11 mouse cellular contexts compared by ENCODE assay signal in genomic region chr4:105549744-105550440, GRCm38 (mm10).
DNase-seq lines count a peak whose midpoint lies in the region; ATAC-seq and TF ChIP-seq lines count a peak whose summit lies in the region.
"Had no signal": no experiment of that assay in that cellular context is flagged by ENCODE, and none has a peak within 500 bp of the region (broad histone marks: within the 10 kb centered on the region; RNA-seq: fewer than 3 reads in every experiment).

No protein-coding gene starts in this region.

- H3K4me3 ChIP-seq in heart, adult 2 months, result no peak overlapping the region
- H3K4me3 ChIP-seq in heart, embryonic 10.5 days, result no peak overlapping the region
- no peak overlapping the region for H3K4me3 ChIP-seq in midbrain, embryonic 10.5 days
- no peak overlapping the region for H3K4me3 ChIP-seq in midbrain, embryonic 15.5 days

- TF ChIP-seq POLR2A in heart, adult 2 months (IDR thresholded peaks at IDR 0.05; ENCODE audit: insufficient read depth, low read depth, low read length), result no peak

- peak in 1 of 2 experiments; percentile 23 for DNase-seq in heart, adult 2 months
- DNase-seq in heart, embryonic 10.5 days (ENCODE audit: low spot score), result no peak
- DNase-seq in midbrain, embryonic 10.5 days (ENCODE audit: low spot score), result peak; percentile 21
- peak; percentile 31 for DNase-seq in heart, postnatal 4 days
- DNase-seq in urinary bladder, adult 2 months (ENCODE audit: low spot score), result no peak
- no peak for DNase-seq in adrenal gland, adult 18-20 months (ENCODE audit: low spot score in 2 of 2)
- no peak for DNase-seq in left cerebral cortex, postnatal 36 days (ENCODE audit: low spot score in 2 of 2)
- DNase-seq: adrenal gland, adult 2 months; forebrain, postnatal 0 days had no signal

- TF ChIP-seq CTCF in heart, adult 2 months (IDR thresholded peaks at IDR 0.05), result no peak

- H3K4me2 ChIP-seq in midbrain, embryonic 15.5 days, result no peak overlapping the region
- H3K4me2 ChIP-seq: midbrain, embryonic 11.5 days had no signal

- 45% methylated on average over 7 of the region's 7 CpGs for WGBS in heart, adult 2 months
- WGBS in heart, embryonic 10.5 days, result 70% methylated on average over 7 of the region's 7 CpGs
- 78% methylated on average over 7 of the region's 7 CpGs for WGBS in midbrain, embryonic 10.5 days
- WGBS in midbrain, embryonic 15.5 days, result 82% methylated on average over 7 of the region's 7 CpGs

- ATAC-seq in midbrain, embryonic 15.5 days (replicated peaks), result no peak
- ATAC-seq: forebrain, postnatal 0 days had no signal

- peaks cover 4% of the 10 kb centered on the region for H3K4me1 ChIP-seq in heart, adult 2 months (ENCODE audit: control insufficient read depth, insufficient read depth, low read length)
- no peaks in the 10 kb centered on the region for H3K4me1 ChIP-seq in heart, embryonic 10.5 days
- no peaks in the 10 kb centered on the region for H3K4me1 ChIP-seq in midbrain, embryonic 10.5 days
- no peaks in the 10 kb centered on the region for H3K4me1 ChIP-seq in midbrain, embryonic 15.5 days

- intact Hi-C loops in heart, adult 2 months (cut with DNase I), result loop anchor here (1.0 to 5.0 kb wide), 6 partner anchors 43 to 391 kb away; no protein-coding TSS in a partner anchor
- intact Hi-C loops in left cerebral cortex, postnatal 36 days (cut with DNase I), result no loop called here

- TF ChIP-seq EP300 in heart, adult 2 months (IDR thresholded peaks at IDR 0.05; ENCODE audit: insufficient read depth, low read depth, low read length), result peak; percentile 72

- H3K36me3 ChIP-seq in heart, adult 2 months (ENCODE audit: control insufficient read depth, insufficient read depth, low read length), result no peaks in the 10 kb centered on the region; the same call in 1 of the 2 replicates
- no peaks in the 10 kb centered on the region for H3K36me3 ChIP-seq in heart, embryonic 10.5 days
- no peaks in the 10 kb centered on the region for H3K36me3 ChIP-seq in midbrain, embryonic 10.5 days
- no peaks in the 10 kb centered on the region for H3K36me3 ChIP-seq in midbrain, embryonic 15.5 days (replicated peaks)

- no peak overlapping the region for H3K9ac ChIP-seq in heart, adult 2 months (ENCODE audit: low read depth, low read length)
- H3K9ac ChIP-seq in midbrain, embryonic 15.5 days, result no peak overlapping the region
- H3K9ac ChIP-seq: forebrain, postnatal 0 days had no signal

- peak overlapping the region; percentile 45 for H3K27ac ChIP-seq in heart, adult 2 months
- H3K27ac ChIP-seq in heart, embryonic 10.5 days, result no peak overlapping the region
- H3K27ac ChIP-seq in midbrain, embryonic 10.5 days (replicated peaks), result no peak overlapping the region
- no peak overlapping the region for H3K27ac ChIP-seq in midbrain, embryonic 15.5 days

- H3K27me3 ChIP-seq in heart, adult 2 months (ENCODE audit: control insufficient read depth, insufficient read depth, low read length), result no peaks in the 10 kb centered on the region
- H3K27me3 ChIP-seq in heart, embryonic 10.5 days (ENCODE audit: insufficient read depth, poor library complexity, severe bottlenecking), result no peaks in the 10 kb centered on the region
- no peaks in the 10 kb centered on the region for H3K27me3 ChIP-seq in midbrain, embryonic 10.5 days (ENCODE audit: low read depth, poor library complexity, severe bottlenecking)
- H3K27me3 ChIP-seq in midbrain, embryonic 15.5 days (replicated peaks), result no peaks in the 10 kb centered on the region

- no peaks in the 10 kb centered on the region for H3K79me2 ChIP-seq in heart, adult 2 months (replicated peaks; ENCODE audit: control insufficient read depth, insufficient read depth, low read length)

- H3K9me3 ChIP-seq in heart, embryonic 10.5 days, result no peaks in the 10 kb centered on the region
- H3K9me3 ChIP-seq in midbrain, embryonic 10.5 days (replicated peaks), result 0 out of 2 replicates have a peak, but pooled peaks cover 5% of the 10 kb centered on the region
- H3K9me3 ChIP-seq in midbrain, embryonic 15.5 days, result no peaks in the 10 kb centered on the region

Comparison
In these comparisons a context has a peak if more than half of its experiments do, and no peak if none do; other contexts are left out.
1. DNase-seq: peak in midbrain, embryonic 10.5 days (single experiment) and heart, postnatal 4 days (single experiment); none in heart, embryonic 10.5 days (single experiment), urinary bladder, adult 2 months (single experiment), adrenal gland, adult 18-20 months (0 of 2) and left cerebral cortex, postnatal 36 days (0 of 2).